In the genomic region with DNA sequence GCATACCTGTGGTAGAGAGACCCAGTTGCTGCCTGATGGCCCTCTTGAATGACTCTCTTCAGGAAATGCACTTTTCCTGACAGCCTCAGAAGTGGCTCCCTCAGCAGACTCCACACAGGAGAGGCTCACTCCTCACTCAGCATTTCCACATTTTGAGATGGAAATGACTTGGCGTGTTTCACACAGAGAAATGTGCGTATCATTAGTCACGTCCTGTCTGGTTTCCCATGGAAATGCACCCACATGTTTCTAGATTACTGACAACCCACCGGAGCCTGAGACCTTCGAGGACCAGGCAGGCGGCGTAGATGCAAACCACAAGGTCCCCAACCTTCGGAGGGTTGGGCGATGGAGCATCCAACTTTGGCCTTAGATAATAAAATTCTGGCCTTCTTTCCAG, we compare ENCODE assay signal across 17 mouse cellular contexts.
DNase-seq lines count a peak whose midpoint lies in the region; ATAC-seq and TF ChIP-seq lines count a peak whose summit lies in the region.
"Had no signal": no experiment of that assay in that cellular context is flagged by ENCODE, and none has a peak within 500 bp of the region (broad histone marks: within the 10 kb centered on the region; RNA-seq: fewer than 3 reads in every experiment).

No protein-coding gene starts in this region.

- no peaks in the 10 kb centered on the region for H3K36me3 ChIP-seq in kidney, adult 2 months (ENCODE audit: control insufficient read depth, insufficient read depth, low read length)
- no peaks in the 10 kb centered on the region for H3K36me3 ChIP-seq in kidney, embryonic 16.5 days (ENCODE audit: insufficient read depth, low read length)
- H3K36me3 ChIP-seq in C2C12 (ENCODE audit: control insufficient read depth, insufficient read depth): no peaks in the 10 kb centered on the region
- no peaks in the 10 kb centered on the region for H3K36me3 ChIP-seq in stomach, embryonic 15.5 days
- no peaks in the 10 kb centered on the region for H3K36me3 ChIP-seq in heart, embryonic 11.5 days (ENCODE audit: control insufficient read depth, insufficient read depth, low read length)
- H3K36me3 ChIP-seq: embryonic facial prominence, embryonic 12.5 days; forebrain, embryonic 12.5 days; heart, embryonic 12.5 days; lung, embryonic 15.5 days had no signal

- H3K4me3 ChIP-seq in kidney, adult 2 months (ENCODE audit: insufficient read depth, low read depth, low read length): no peak overlapping the region
- no peak overlapping the region for H3K4me3 ChIP-seq in kidney, embryonic 16.5 days (ENCODE audit: low read length)
- no peak overlapping the region for H3K4me3 ChIP-seq in C2C12 (ENCODE audit: insufficient read depth, poor library complexity, severe bottlenecking)
- H3K4me3 ChIP-seq in embryonic fibroblast, embryonic 13.5 days (ENCODE audit: insufficient read depth, low read length): no peak overlapping the region
- H3K4me3 ChIP-seq in stomach, embryonic 15.5 days (replicated peaks): no peak overlapping the region
- H3K4me3 ChIP-seq in heart, embryonic 11.5 days (ENCODE audit: low read depth, low read length): no peak overlapping the region
- H3K4me3 ChIP-seq: embryonic facial prominence, embryonic 12.5 days; forebrain, embryonic 12.5 days; heart, embryonic 12.5 days; lung, embryonic 15.5 days had no signal

- no peaks in the 10 kb centered on the region for H3K27me3 ChIP-seq in kidney, adult 2 months (replicated peaks; ENCODE audit: control insufficient read depth, insufficient read depth, low read length)
- H3K27me3 ChIP-seq in kidney, embryonic 16.5 days (ENCODE audit: insufficient read depth, low read length): peaks cover 5% of the 10 kb centered on the region; the same call in 1 of the 2 replicates
- no peaks in the 10 kb centered on the region for H3K27me3 ChIP-seq in C2C12 (ENCODE audit: control insufficient read depth, insufficient read depth, insufficient read length)
- H3K27me3 ChIP-seq in stomach, embryonic 15.5 days (replicated peaks): 0 out of 2 replicates have a peak, but pooled peaks cover 3% of the 10 kb centered on the region
- H3K27me3 ChIP-seq in heart, embryonic 11.5 days (ENCODE audit: control insufficient read depth, insufficient read depth, low read length): peaks cover 9% of the 10 kb centered on the region
- H3K27me3 ChIP-seq: lung, embryonic 15.5 days had no signal

- H3K4me2 ChIP-seq in kidney, embryonic 16.5 days (replicated peaks; ENCODE audit: low read depth, low read length): no peak overlapping the region
- H3K4me2 ChIP-seq in stomach, embryonic 15.5 days: no peak overlapping the region
- H3K4me2 ChIP-seq in heart, embryonic 11.5 days: no peak overlapping the region
- H3K4me2 ChIP-seq: embryonic facial prominence, embryonic 12.5 days; forebrain, embryonic 12.5 days; heart, embryonic 12.5 days; lung, embryonic 15.5 days had no signal

- WGBS in kidney, adult 2 months: 66% methylated on average over 9 of the region's 9 CpGs
- WGBS in kidney, embryonic 16.5 days: 78% methylated on average over 9 of the region's 9 CpGs
- WGBS in stomach, embryonic 15.5 days: 85% methylated on average over 9 of the region's 9 CpGs
- 77% methylated on average over 9 of the region's 9 CpGs for WGBS in heart, embryonic 11.5 days (ENCODE audit: insufficient replicate concordance)

- no peaks in the 10 kb centered on the region for H3K4me1 ChIP-seq in kidney, adult 2 months (ENCODE audit: control insufficient read depth, insufficient read depth, low read length)
- no peaks in the 10 kb centered on the region; the same call in 1 of the 2 replicates for H3K4me1 ChIP-seq in kidney, embryonic 16.5 days (ENCODE audit: insufficient read depth, low read length)
- H3K4me1 ChIP-seq in embryonic fibroblast, embryonic 13.5 days (ENCODE audit: control insufficient read depth, insufficient read depth, low read length): peaks cover 31% of the 10 kb centered on the region
- 0 out of 2 replicates have a peak, but pooled peaks cover 15% of the 10 kb centered on the region for H3K4me1 ChIP-seq in stomach, embryonic 15.5 days
- peaks cover 12% of the 10 kb centered on the region for H3K4me1 ChIP-seq in heart, embryonic 11.5 days (ENCODE audit: control insufficient read depth, insufficient read depth, low read length)

- no peaks in the 10 kb centered on the region for H3K9me3 ChIP-seq in kidney, embryonic 16.5 days (ENCODE audit: low read length)
- no peaks in the 10 kb centered on the region for H3K9me3 ChIP-seq in stomach, embryonic 15.5 days
- no peaks in the 10 kb centered on the region for H3K9me3 ChIP-seq in heart, embryonic 11.5 days (replicated peaks; ENCODE audit: control insufficient read depth, low read length)
- H3K9me3 ChIP-seq: embryonic facial prominence, embryonic 12.5 days; forebrain, embryonic 12.5 days; heart, embryonic 12.5 days; lung, embryonic 15.5 days had no signal

- no peak overlapping the region for H3K27ac ChIP-seq in kidney, adult 2 months (ENCODE audit: insufficient read depth, low read depth, low read length)
- no peak overlapping the region for H3K27ac ChIP-seq in kidney, embryonic 16.5 days (ENCODE audit: low read length)
- peak overlapping the region; percentile 93 for H3K27ac ChIP-seq in embryonic fibroblast, embryonic 13.5 days (ENCODE audit: insufficient read depth, low read length)
- peak overlapping the region; percentile 72 for H3K27ac ChIP-seq in stomach, embryonic 15.5 days
- H3K27ac ChIP-seq in heart, embryonic 11.5 days (ENCODE audit: low read depth, low read length): no peak overlapping the region
- H3K27ac ChIP-seq: embryonic facial prominence, embryonic 12.5 days; forebrain, embryonic 12.5 days had no signal

- TF ChIP-seq CTCF in kidney, adult 2 months (conservative IDR thresholded peaks at IDR 0.05; ENCODE audit: insufficient read depth, insufficient read length, low read depth, low read length): no peak
- no peak for TF ChIP-seq CTCF in C2C12 (IDR thresholded peaks at IDR 0.05; ENCODE audit: control insufficient read depth, insufficient read depth, insufficient read length)
- no peak for TF ChIP-seq CTCF in embryonic fibroblast, embryonic 13.5 days (IDR thresholded peaks at IDR 0.05; ENCODE audit: borderline replicate concordance, insufficient read depth, low read length)

- H3K9ac ChIP-seq in kidney, embryonic 16.5 days (replicated peaks; ENCODE audit: low read length): no peak overlapping the region
- no peak overlapping the region for H3K9ac ChIP-seq in stomach, embryonic 15.5 days
- no peak overlapping the region for H3K9ac ChIP-seq in heart, embryonic 11.5 days (ENCODE audit: low read depth, low read length)
- H3K9ac ChIP-seq: embryonic facial prominence, embryonic 12.5 days; forebrain, embryonic 12.5 days; heart, embryonic 12.5 days; lung, embryonic 15.5 days had no signal

- no peak for TF ChIP-seq POLR2A in kidney, adult 2 months (IDR thresholded peaks at IDR 0.05; ENCODE audit: low read depth, low read length)
- peak; percentile 26; the same call in 1 of the 2 replicates for TF ChIP-seq POLR2A in embryonic fibroblast, embryonic 13.5 days (IDR thresholded peaks at IDR 0.05; ENCODE audit: low read depth, low read length)

- no peak for ATAC-seq in kidney, embryonic 16.5 days (ENCODE audit: low FRiP score, low TSS enrichment)
- no peak for ATAC-seq in stomach, embryonic 15.5 days (ENCODE audit: insufficient read depth, low FRiP score, low read depth)
- no peak for ATAC-seq in heart, embryonic 11.5 days (replicated peaks; ENCODE audit: insufficient number of reproducible peaks, low FRiP score, low TSS enrichment)
- ATAC-seq: activated CD4-positive, CD25-positive, alpha-beta regulatory T cell, adult 4 months had no signal

- peak overlapping the region; percentile 6 for H3ac ChIP-seq in C2C12 (ENCODE audit: control insufficient read depth, insufficient read length, low read depth)

- H3K79me2 ChIP-seq in C2C12 (ENCODE audit: control insufficient read depth, insufficient read depth): no peaks in the 10 kb centered on the region

- H3K79me3 ChIP-seq in C2C12 (ENCODE audit: low read depth): no peaks in the 10 kb centered on the region

- DNase-seq in kidney, adult 2 months: peak; percentile 10
- no peak for DNase-seq in c-Kit-positive CD71-positive TER-119-positive erythroid progenitor cells, embryonic 14.5 days (ENCODE audit: low spot score)
- DNase-seq: cerebellum, postnatal 25 days; heart, postnatal 4 days; kidney, postnatal 10 days; layer of hippocampus, adult 9-11 months; right cerebral cortex, adult 18-20 months had no signal

TF ChIP-seq in C2C12, 6 proteins besides CTCF, POLR2A, EP300 and RAD21:
- TF ChIP-seq FOSL1 (IDR thresholded peaks at IDR 0.05; ENCODE audit: insufficient read depth, low read length, poor library complexity, severe bottlenecking) (peak; percentile 30), USF1 (IDR thresholded peaks at IDR 0.05; ENCODE audit: low read depth) (no peak), CEBPB (IDR thresholded peaks at IDR 0.05; ENCODE audit: low read depth) (no peak), MAX (IDR thresholded peaks at IDR 0.05) (peak; percentile 73), MYOD1 (IDR thresholded peaks at IDR 0.05; ENCODE audit: control insufficient read depth, insufficient read length, low read depth) (no peak), MYOG (IDR thresholded peaks at IDR 0.05; ENCODE audit: control insufficient read depth, extremely low read depth, insufficient read length) (no peak)

Comparison
In these comparisons a context has a peak if more than half of its experiments do, and no peak if none do; other contexts are left out.
1. H3K27ac ChIP-seq: peak in embryonic fibroblast, embryonic 13.5 days (single experiment) and stomach, embryonic 15.5 days (single experiment); none in kidney, adult 2 months (single experiment), kidney, embryonic 16.5 days (single experiment) and heart, embryonic 11.5 days (single experiment).